Mouse (Mus musculus): ENCODE results near the gene Gm11213. TPM values are rescaled to one million over a fixed set of nuclear protein-coding genes. Genes with fewer than 3 reads are reported as not detected.

The Gm11213 gene
- total RNA-seq, 2 experiments from 2014 or later, result not detected

DNA sequence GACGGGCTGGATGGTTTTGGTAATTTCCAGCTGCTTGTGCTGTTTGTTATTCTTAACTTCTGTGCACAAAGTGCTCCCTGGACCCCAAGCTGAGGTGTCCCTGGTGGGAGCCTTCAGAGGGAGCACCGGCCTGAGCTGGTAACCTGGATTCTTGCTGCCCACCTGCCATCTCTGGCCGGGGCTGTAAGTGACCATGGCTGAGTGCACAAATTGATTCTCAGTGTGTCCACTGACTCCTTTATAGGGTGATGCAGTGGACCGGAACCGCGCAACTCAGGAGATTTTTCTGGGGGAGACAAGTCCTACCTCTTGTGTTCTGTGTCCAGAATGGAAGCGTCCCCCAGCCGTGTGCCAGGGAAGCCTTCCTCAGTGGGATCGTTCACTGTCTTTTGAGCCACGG lies 19.8 kb downstream of the Gm11213 start:
- no peak for ATAC-seq (replicated peaks; ENCODE audit: poor library complexity, severe bottlenecking)

DNA sequence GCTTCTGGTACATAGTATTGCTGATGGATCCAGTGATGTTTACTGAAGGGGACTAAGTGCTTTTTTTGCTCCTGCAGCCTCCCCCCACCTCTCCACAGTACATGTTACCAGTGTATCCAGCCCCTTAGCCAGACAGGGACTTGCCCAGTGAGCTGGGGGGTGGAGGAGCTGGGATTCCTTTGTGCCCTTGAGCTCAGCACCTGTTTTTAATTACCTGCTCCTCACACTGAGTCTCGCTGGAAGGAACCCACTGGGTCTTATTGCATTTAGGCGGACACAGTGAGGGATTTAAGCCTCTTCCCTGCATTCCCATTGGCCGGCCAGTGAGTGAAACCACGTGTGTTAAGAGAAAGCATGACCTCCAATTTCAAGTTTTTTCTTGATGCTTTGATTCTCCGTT lies 22.5 kb downstream of the Gm11213 start:
- no peak for ATAC-seq (replicated peaks; ENCODE audit: poor library complexity, severe bottlenecking)

DNA sequence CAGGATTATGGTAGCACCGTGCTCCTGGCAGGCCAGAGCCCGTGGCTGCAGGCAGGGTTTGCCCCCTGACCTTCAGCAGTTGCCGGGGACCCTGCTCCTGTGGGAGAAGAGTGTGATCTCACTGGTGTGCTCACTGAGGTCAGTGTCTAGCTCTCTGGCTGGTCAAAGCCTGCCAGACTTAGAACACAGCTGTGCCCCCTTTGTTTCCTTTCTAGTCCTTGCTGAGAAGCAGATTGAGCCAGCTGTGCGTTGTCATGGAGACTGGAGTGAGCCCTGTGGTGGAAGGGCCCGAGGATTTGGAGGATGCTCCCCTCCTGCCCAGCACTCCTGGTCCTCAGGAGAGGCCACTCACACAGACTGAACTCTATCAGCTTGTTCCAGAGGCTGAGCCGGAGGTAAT lies 25.0 kb downstream of the Gm11213 start:
- ATAC-seq (replicated peaks; ENCODE audit: poor library complexity, severe bottlenecking), result no peak

DNA sequence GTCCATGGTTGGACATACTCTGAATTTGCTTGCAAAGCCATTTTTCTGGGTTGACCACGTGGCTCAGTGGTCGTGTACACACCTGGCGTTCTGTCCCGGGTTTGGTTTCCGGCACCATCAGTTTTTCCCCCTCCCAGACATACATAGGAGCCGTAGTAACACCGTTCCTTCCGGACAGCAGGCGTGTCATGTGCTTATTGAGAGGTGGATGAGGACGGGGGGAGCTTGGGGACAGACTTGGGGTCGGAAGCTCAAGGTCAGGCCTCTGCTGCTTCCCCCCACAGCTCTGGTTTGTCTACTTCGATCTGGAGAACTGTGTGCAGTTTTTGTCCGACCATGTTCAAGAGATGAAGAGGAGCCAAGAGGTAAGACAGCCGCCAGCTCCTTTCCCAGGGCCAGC lies 25.4 kb downstream of the Gm11213 start:
- no peak for ATAC-seq (replicated peaks; ENCODE audit: poor library complexity, severe bottlenecking)

DNA sequence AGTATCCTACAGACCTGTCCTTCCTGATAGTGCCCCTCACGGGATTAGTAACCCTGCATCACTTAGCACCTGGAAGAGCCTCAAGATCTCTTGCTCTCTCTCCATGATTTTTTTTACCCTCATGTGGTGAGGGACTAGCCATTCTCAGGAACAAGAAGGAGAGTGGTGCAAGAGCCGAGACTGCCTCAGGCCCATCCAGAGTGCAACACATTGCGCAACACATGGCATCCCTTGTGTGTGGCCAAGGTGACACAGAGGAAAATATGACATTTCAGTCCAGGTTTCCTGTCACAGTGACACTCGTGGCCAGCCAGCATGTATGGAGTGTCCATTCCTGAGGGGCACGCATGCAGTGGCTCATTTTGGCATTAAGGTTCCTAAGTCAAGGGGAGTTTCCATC lies 32.4 kb downstream of the Gm11213 start:
- peak; percentile 94 for ATAC-seq (replicated peaks; ENCODE audit: poor library complexity, severe bottlenecking)

DNA sequence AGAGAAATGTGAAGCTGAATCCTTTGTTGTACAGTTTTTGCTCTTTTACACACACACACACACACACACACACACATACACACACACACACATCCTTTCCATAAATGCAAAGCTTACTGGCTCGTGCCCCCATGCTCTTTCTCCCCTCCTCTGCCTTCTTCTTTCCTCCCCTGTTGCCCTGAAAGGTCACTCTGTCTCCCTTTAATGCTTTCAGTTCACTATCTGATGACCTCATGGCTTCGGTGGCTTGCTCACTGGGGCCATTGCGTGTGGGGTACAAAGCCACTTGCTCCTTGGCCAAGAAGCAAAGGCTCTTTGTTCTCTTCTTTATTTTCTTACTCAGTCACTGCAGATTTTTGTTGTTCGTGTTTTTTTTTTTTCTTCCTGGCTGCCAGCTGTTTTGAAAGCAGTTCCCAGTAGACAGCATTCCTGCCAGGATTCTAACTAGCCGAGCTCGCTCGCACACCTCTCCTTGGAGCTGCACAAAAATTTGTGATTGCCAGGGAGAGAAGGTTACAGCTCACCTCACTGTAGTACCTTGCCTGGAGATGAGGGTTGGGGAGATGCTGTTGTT lies 34.8 kb downstream of the Gm11213 start:
- ATAC-seq (replicated peaks; ENCODE audit: poor library complexity, severe bottlenecking), result no peak

DNA sequence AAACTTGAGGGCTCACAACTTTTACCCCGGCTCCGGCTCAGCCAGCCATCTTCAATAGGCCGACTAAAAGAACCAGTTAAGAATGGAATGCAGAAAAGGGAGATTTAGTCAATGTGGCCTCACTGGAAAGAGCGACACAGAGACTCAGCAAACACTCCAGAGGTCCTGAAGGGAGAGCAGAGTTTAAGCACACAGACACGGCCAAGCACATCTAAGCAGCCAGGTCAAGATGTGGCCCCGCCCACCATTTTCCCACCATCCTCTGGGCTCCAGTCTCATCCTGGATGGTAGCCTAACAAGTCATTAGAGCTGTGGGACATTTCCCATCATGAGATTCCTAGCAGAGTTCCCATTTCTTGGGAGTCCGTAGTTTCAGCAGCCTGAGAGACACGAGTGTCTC lies 35.7 kb downstream of the Gm11213 start:
- ATAC-seq (replicated peaks; ENCODE audit: poor library complexity, severe bottlenecking), result no peak

DNA sequence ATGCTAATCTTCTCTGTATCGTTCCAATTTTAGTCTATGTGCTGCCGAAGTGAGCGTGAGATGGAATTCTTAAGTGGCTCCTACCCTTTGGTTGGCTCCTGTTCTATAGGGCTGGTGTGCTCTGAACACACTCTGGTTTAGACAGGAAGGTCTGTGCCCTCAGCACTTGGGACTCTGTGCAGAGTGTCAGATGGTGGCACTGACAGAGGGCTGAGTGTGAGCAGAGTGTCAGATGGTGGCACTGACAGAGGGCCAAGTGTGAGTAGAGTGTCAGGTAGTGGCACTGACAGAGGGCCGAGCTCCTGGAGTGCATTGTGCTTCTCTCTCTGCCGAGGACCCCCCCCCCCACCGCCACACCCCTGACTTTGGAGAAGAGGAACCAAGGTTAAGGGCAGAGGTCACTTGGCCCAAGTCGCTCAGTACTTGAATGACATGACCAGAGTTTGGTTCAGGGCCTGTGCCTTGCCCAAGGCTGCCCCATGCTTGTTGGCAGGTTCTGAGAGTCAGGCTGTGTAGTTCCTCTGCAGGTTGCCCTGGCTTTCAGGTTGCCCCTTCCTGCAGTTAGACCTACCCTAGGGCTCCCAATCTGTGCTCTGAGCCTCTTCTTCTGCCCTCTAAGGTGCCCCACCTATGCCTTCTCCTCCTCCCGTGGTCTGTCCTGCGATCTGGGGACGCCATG lies 37.2 kb downstream of the Gm11213 start:
- no peak for ATAC-seq (replicated peaks; ENCODE audit: poor library complexity, severe bottlenecking)

DNA sequence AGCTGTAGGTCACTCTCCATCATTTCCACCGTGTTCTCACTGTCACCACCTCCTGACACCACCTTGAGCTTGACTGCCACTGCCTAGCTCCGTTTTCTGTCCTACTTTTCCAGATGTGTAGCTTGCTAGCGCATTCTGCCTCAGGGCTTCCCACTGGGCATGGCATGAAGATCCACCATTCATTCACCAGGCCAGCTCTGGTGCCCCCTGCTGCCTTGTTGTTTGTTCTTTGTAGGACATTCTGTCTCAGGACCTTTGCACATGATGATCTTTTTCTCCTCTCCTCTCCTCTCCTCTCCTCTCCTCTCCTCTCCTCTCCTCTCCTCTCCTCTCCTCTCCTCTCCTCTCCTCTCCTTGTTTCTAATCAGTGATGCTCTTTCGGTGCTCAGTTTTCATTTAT lies 42.3 kb downstream of the Gm11213 start:
- no peak for ATAC-seq (replicated peaks; ENCODE audit: poor library complexity, severe bottlenecking)

DNA sequence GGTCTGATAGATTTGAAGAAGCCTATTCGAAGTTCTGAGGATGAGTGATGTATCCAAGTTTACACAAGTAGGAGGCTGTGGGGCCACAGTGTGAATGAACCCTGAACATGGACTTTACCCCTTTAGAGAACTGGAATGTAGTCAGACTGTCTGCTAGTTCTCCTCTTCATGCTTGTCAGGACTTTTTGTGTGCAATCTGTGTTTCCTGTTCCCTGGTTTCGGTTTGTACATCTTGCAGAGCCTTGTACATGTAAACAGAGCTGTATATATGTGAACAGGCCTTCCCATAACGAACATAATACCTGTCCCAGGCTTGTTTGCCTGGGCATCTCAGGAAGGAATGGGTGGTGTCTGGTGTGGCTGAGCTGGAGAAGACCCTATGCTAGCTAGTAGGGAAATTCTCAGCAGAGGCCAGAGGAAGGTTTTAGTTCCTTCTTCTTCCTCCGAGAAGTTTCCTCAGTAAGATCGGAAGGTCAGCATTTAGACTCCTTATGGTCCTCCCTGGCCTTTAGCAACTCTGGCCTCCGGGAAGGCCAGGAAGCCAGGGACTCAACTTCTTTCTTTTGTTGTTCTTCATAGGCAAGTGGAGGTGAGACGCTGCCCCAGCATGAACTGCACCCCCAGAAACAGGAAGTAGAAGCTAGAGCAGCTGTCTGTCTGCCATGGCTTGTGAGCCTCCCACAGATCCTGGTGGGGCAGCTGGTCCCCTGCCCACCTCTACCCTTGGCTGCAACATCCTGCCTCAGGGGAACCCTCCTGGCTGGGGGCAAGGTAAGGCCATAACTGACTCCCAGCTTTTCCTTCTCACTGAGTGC lies 43.0 kb downstream of the Gm11213 start:
- ATAC-seq (replicated peaks; ENCODE audit: poor library complexity, severe bottlenecking), result peak; percentile 58

DNA sequence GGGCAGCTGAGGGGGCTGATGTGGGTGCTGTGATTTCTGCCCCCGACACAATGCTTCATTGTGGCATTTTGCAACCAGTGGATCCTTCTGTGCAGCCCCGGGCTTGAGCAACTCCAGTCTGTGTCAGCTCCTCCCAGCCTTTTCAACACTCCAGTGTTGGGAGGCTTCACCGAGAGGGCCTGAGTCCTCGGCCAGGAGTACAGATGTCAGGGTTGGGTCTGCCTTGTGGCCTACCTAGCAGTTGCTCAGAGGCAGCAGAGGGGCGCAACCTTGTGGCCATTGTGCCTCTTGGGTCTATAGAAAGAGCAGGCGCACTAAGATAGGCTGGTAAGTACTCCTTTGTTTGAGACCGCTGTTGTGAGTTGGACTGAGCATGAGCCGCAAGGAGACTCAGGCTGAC lies 45.0 kb downstream of the Gm11213 start:
- ATAC-seq (replicated peaks; ENCODE audit: poor library complexity, severe bottlenecking), result peak; percentile 43

DNA sequence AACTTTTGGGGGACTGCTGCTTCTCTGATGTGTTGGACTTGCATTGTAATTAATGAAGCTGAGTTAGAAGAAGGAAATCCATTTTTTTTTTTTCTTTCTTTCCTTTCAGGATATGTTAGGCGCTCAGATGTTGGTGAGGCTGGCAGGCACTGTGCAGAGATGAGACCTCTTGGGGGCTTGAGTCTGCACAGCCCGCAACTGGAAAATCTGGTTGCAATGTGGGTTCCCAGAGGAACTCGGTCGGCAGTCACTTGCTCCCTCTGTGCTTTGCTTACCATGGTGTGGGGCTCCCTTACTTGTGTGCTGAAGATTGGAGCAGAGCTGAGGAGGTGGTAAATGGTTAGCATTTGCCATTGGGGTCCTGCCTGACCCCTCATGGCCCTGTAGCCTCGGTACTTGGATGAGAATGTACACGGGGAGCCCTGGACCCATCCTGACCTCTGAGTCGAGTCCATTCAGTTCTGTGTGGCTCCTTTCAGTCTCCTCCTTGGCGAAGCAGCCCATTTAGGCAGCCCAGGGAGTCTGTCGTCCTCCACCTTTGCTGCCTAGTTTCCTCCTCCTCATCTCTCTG lies 45.8 kb downstream of the Gm11213 start:
- ATAC-seq (replicated peaks; ENCODE audit: poor library complexity, severe bottlenecking), result no peak

DNA sequence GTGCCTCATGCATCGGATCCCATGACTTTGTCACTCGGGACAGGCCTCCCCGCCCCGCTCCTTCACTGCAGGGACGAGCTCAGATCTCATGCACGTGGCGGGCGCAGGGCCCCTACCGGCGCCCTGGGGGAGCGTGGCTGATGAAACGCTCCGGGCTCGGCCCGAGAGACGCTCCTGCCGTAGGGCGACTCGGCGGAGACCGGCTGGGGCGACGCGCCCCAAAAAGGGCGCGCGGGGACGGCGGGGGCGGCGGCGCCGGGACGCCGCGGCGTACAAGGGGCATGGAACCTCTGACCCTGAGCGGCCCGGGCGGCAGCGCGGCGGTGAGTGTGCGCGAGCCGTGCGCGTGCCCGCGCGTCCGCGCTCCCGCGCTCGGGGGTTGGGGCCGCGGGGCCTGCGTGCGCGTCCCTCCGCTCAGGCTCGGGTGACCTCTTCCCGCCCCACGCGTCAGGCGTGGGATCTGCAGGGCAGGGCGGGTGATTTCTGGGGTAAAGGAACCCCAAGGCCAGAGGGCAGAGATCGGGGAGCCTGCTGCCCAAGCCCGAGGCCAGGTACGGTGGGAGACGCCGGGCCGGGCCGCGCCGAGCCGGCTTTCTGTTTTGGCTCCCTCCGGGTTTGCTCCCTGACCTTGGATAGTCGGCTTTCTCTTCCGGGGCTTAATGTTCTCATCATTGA lies 46.5 kb downstream of the Gm11213 start, which contains the start of gene Tmem268:
Tmem268 (plus strand) TSS at position 375 of the 675 bp plus-strand sequence.
- peak; percentile 11 for ATAC-seq (replicated peaks; ENCODE audit: poor library complexity, severe bottlenecking)

DNA sequence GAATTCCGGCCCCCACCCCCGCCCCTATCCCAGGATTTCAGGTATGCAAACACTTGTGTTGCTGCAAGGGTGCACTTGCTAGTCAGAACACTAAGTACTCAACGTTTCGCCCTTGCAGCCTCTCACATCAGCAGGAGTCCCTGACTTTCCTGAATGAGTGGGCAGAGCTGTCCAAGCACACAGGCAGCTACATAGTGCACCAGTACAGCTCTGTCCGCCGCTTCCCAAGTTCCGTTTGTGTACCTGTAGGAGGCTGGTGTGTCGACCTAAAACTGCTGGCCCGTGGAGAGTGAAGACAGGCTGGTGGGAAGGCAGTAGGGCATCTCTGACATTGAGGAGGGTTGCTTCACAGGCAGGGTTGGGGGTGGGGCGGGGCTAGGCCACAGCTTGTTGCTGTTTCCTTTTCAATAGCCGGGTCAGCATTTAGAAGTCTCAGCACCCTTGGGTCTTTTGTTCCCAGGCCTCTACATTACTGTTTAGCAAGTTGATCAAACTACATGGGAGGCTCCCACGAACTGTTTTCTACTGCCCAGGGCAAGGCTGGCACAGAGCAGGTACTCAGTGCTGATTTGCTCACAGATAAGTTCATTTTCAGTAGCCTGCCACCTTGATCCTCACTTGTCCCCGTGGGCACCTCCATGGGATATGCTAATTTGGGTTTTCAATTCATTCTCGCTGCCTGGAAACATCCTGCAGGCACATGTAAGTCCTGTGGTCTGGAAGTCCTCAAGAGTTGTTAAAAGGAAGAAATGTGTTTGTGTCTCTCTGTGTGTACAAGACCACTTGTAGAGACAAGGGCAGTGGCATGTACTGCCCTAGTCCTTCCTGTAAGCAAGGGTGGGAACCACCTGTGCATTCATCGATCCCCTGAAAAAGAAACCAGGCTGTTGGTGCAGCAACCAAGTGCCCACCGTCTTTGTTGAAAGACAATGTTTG lies 47.7 kb downstream of the Gm11213 start:
- ATAC-seq (replicated peaks; ENCODE audit: poor library complexity, severe bottlenecking), result peak; percentile 17; the same call in 1 of the 2 replicates

DNA sequence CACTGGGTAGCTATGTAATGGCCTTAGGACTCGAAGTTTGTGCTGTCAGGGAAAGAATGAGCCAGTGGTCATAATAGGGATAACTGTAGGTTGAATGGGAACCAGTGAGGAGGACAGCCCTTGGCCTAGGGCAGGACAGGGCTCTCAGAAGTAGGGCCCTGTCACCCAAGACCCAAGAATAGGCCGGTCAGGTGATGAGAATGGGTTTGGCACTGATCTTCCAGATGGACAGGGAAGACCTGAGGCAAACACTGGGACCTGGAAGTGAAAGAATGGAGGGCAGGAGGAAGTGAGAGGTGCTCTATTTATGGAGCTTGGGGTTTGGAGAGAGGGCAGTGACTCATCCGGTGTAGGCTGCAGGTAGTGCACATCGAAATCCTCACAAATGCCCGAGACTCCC lies 48.4 kb downstream of the Gm11213 start:
- ATAC-seq (replicated peaks; ENCODE audit: poor library complexity, severe bottlenecking), result peak; percentile 19

DNA sequence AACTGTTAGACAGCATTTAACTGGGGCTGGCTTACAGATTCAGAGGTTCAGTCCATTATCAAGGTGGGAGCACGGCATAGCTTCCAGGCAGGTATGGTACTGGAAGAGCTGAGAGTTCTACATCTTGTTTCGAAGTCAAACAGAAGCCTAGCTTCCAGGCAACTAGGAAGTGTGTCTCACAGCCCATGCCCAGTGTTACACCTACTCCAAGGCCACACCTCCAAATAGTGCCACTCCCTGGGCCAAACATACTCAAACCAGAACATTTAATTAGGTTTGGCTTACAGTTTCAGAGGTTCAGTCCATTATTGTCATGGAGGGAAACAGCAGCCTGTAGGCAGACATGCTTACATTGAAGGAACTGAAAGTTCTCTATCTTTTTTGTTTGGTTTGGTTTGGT lies 50.0 kb downstream of the Gm11213 start:
- ATAC-seq (replicated peaks; ENCODE audit: poor library complexity, severe bottlenecking), result no peak

DNA sequence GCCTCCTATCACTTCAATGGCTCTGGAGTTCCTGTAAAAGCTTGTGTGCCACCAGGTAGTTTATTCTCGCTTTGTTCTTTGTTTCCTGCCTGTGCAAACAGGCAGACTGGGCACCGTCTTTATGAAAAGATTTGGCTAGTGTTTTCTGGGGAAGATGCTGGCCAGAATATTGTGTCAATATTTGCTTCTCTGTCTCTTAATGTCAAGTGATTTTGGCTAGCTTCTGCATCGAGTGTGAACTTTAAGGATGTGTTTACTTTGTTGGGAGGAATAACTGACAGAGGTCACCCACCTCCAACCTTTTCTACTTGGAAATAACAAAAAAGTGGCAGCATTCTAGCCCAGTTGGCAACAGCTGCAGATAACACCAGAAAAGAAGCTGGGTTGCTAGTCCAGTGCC lies 50.4 kb downstream of the Gm11213 start:
- ATAC-seq (replicated peaks; ENCODE audit: poor library complexity, severe bottlenecking), result no peak

DNA sequence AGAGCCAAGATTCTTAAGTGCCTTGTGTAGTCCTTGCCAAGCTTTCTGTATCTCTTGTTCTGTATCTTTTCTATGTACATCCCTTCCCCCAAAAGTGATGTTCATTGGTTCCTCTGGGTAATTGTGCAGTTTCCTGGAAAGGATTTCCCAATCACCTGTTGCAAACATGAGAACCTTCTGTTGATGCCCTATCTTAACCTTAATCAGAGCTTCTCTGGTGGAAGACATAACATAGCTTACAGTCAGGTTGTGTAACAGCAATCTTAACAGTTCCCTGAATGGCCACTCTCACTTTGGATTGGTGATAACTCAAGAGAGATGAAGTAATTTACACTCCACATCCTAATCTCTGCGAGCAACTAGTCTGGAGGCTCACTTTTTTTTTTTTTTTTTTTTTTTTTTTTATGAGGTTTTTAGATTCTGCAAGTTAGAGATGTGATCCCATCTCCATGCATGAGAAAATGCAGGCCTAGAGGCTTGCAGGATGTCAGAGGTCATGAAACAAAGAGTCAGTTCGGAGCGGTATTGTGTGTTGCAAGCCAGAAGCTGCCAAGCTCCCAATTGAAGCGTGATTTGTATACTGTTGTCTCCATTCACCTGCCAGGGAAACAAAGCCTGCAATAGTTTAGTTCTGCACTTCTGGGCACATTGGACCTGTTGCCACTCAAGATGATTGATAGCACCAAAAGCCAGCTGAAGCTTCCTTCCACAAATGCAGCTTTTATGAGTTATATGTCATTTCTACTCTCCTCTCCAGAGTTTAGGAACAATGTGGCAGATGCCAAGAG lies 51.1 kb downstream of the Gm11213 start:
- ATAC-seq (replicated peaks; ENCODE audit: poor library complexity, severe bottlenecking), result peak; percentile 78

DNA sequence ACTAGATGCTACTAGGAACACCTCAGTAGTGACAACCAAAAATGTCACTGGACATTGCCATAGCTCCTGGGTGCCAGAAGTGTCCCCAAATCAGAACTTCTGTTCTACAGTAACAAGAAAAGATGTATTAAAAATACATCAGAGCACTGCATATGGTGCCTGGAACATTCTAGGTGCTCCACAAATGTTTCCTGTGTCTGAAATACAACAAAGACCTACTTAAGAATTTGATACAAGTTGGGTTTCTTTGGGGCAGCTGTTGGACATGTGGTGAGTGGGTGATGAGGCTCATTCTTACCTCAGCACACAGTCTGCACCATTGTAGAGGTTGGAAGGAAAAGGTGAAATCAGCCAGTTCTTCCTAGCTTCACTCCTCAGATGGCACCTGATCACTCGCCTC lies 52.2 kb downstream of the Gm11213 start:
- ATAC-seq (replicated peaks; ENCODE audit: poor library complexity, severe bottlenecking), result no peak

Measured in granulocyte monocyte progenitor cell, adult 5-6 weeks (primary cell).